Mouse (Mus musculus) ES-E14 (cell line): Measurements from ENCODE around the gene Fam155a. TPM values are rescaled to one million over a fixed set of nuclear protein-coding genes. Genes with fewer than 3 reads are reported as not detected.

Experiments used
- DNase-seq: peaks from one replicate; pipeline ENCODE4 v3.0.0-alpha.2; 2013; ENCODE audit warnings: low read depth, low spot score
- H3K27ac ChIP-seq: 2 replicates; pipeline ENCODE4 v1.5.1; 2012; ENCODE audit warnings: low read depth, mild to moderate bottlenecking, low read length, moderate library complexity, mixed read lengths; ENCODE audit not compliant: poor library complexity, insufficient read depth, severe bottlenecking
- H3K36me3 ChIP-seq: 2 replicates; pipeline ENCODE4 v1.6.1; 2012; ENCODE audit warnings: mild to moderate bottlenecking, low read length, moderate library complexity, mixed read lengths; ENCODE audit not compliant: control insufficient read depth, poor library complexity, insufficient read depth, severe bottlenecking
- H3K4me1 ChIP-seq, 2 experiments: fragments of 150-350 bp in 1 of 2; sonication (generic) in 1 of 2; 2 replicates each; pipeline ENCODE4 v1.6.1; 2012; ENCODE audit warnings: low read length in 2 of 2, mild to moderate bottlenecking in 1 of 2, mixed read lengths in 1 of 2; ENCODE audit not compliant: control insufficient read depth in 2 of 2, insufficient read depth in 2 of 2, poor library complexity in 1 of 2
- H3K4me3 ChIP-seq, 2 experiments: fragments of 150-350 bp in 1 of 2; sonication (generic) in 1 of 2; 2 replicates each; pipeline ENCODE4 v1.5.1; 2012; ENCODE audit warnings: low read length in 2 of 2, low read depth in 1 of 2, mild to moderate bottlenecking in 1 of 2, mixed read lengths in 1 of 2; ENCODE audit not compliant: insufficient read depth in 1 of 2, poor library complexity in 1 of 2, severe bottlenecking in 1 of 2
- H3K9ac ChIP-seq: 2 replicates; pipeline ENCODE4 v1.6.1; 2012; ENCODE audit warnings: low read depth, mild to moderate bottlenecking, low read length, mixed read lengths; ENCODE audit not compliant: poor library complexity, insufficient read depth, severe bottlenecking
- H3K9me3 ChIP-seq: fragments of 150-350 bp; sonication (generic); 2 replicates; pipeline ENCODE4 v1.6.1; 2012; ENCODE audit warnings: low read depth, mild to moderate bottlenecking, low read length; ENCODE audit not compliant: control insufficient read depth, insufficient read depth
- CHD2 ChIP-seq: IDR thresholded peaks from 2 replicates; pipeline ENCODE4 v1.6.1; 2014; ENCODE audit warnings: mild to moderate bottlenecking, low read depth, low read length, inconsistent platforms
- HCFC1 ChIP-seq: IDR thresholded peaks from 2 replicates; pipeline ENCODE4 v1.6.1; 2012; ENCODE audit warnings: low read length, inconsistent platforms, borderline replicate concordance; ENCODE audit not compliant: insufficient read depth
- MAFK ChIP-seq: IDR thresholded peaks from 2 replicates; pipeline ENCODE4 v1.6.1; 2014; ENCODE audit warnings: mild to moderate bottlenecking, low read depth, low read length, inconsistent platforms; ENCODE audit not compliant: insufficient read depth
- ZC3H11A ChIP-seq: IDR thresholded peaks from 2 replicates; pipeline ENCODE4 v1.6.1; 2012; ENCODE audit warnings: low read depth, mild to moderate bottlenecking, inconsistent platforms, low read length, borderline replicate concordance
- ZNF384 ChIP-seq: IDR thresholded peaks from 2 replicates; pipeline ENCODE4 v1.6.1; 2012; ENCODE audit warnings: low read depth, low read length, inconsistent platforms
- in situ Hi-C, 2 experiments: fragments of 600-800 bp; cut with MboI; formaldehyde crosslinking; loops; one replicate each; pipeline ENCODE4 v1.15.1; 2025; ENCODE audit warnings: low sequenced_read_pairs in 2 of 2, inconsistent platforms in 1 of 2; ENCODE audit not compliant: unreplicated experiment in 2 of 2
- total RNA-seq: library from RNA; depleted of rRNA; stranded (reverse); fragments of 300-350 nt; gene quantifications from 2 replicates; pipeline ENCODE4 v1.2.3, GENCODE M21; 2012

Fam155a gene
- total RNA-seq, 1 experiment: 0.04 TPM

DNA sequence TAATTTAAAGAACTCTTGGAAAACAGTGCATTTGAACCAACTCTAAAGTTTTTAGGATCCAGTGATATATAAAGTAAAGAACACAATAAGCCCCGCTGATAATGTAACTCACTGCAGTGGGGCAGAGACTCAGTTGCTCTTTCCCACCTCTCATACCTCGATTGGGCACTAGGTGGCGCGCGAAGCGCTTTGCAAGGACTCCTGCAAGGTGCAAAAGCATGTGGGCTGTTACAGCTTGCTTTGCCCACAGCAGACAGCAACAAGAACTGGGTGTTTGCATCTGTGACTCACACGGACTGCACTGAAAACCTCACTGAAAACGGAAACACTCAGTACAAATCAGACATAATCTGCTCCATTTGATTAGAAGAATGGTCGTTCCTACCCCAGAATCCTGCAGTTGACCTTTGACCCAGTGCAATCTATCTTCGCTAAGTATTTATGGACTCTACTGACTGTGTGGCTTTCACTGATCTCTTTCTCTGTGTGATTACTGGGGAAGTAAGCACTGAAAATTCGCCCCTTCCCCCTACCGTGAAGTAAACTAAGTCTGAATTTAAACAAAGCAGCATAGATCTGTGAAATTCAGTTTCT is 537.5 kb downstream of the Fam155a start:
- H3K4me3 ChIP-seq: no peak overlapping the region
- H3K9ac ChIP-seq: no peak overlapping the region
- no peak overlapping the region for H3K27ac ChIP-seq
- DNase-seq: peak; percentile 65
- no peaks in the 10 kb centered on the region for H3K4me1 ChIP-seq
- H3K9me3 ChIP-seq: no peaks in the 10 kb centered on the region
- TF ChIP-seq HCFC1: no peak
- peak; percentile 37; the same call in 1 of the 2 replicates for TF ChIP-seq ZC3H11A
- no peak for TF ChIP-seq CHD2
- no peak for TF ChIP-seq MAFK
- no peak for TF ChIP-seq ZNF384
- in situ Hi-C loops: loop anchor here (25.0 kb wide), 2 partner anchors 354 to 704 kb away; no protein-coding TSS in a partner anchor
- H3K36me3 ChIP-seq: no peaks in the 10 kb centered on the region

- H3K36me3 ChIP-seq: no peaks in the 10 kb centered on the region
- TF ChIP-seq ZNF384 (no peak), HCFC1 (no peak), ZC3H11A (peak; percentile 63; the same call in 1 of the 2 replicates), MAFK (no peak), CHD2 (no peak)
- H3K9ac ChIP-seq: no peak overlapping the region
- no peaks in the 10 kb centered on the region for H3K9me3 ChIP-seq
- no peak overlapping the region for H3K4me3 ChIP-seq
- no peaks in the 10 kb centered on the region for H3K4me1 ChIP-seq
- in situ Hi-C loops: loop anchor here (5.0 to 25.0 kb wide), 4 partner anchors 224 to 709 kb away; no protein-coding TSS in a partner anchor
- no peak overlapping the region for H3K27ac ChIP-seq
- peak; percentile 51 for DNase-seq
These were observed 543.0 kb downstream of the Fam155a start for GRCm38 (mm10) chr8:9227779-9228464.

GRCm38 (mm10) chr8:9226767-9227166 is 544.2 kb downstream of the Fam155a start:
- no peak overlapping the region for H3K9ac ChIP-seq
- H3K27ac ChIP-seq: no peak overlapping the region
- DNase-seq: no peak
- H3K4me1 ChIP-seq: no peaks in the 10 kb centered on the region
- no peak overlapping the region for H3K4me3 ChIP-seq
- no peaks in the 10 kb centered on the region for H3K9me3 ChIP-seq
- TF ChIP-seq HCFC1: no peak
- no peak for TF ChIP-seq ZC3H11A
- no peak for TF ChIP-seq CHD2
- TF ChIP-seq MAFK: no peak
- no peak for TF ChIP-seq ZNF384
- in situ Hi-C loops: loop anchor here (5.0 to 25.0 kb wide), 4 partner anchors 226 to 711 kb away; no protein-coding TSS in a partner anchor
- no peaks in the 10 kb centered on the region for H3K36me3 ChIP-seq

DNA sequence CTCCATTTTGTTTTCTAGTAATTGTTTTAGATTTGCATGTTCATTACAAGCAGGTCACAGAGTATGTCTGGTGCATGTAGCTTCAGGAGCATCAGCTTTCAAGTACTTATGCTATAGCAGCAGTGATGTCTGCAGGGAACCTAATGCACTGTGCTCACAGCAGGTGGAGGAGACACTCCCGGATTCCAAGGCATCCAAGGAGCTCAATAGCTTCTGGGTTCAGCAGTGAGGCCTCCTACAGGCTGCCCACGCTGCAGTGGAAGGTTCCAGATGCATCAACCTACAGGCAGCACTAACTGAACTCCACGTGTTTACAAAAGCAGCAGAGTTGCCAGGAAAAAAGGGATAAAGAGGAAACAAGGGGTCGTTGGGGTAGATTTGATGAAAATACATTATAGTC is 559.2 kb downstream of the Fam155a start:
- no peaks in the 10 kb centered on the region for H3K4me1 ChIP-seq
- TF ChIP-seq CHD2 (no peak), ZNF384 (no peak), ZC3H11A (no peak), MAFK (no peak), HCFC1 (no peak)
- in situ Hi-C loops: no loop called here

More for the DNA sequence above, 559.2 kb downstream of the Fam155a start:
- Histone ChIP-seq H3K9ac (no peak overlapping the region), H3K36me3 (no peaks in the 10 kb centered on the region), H3K9me3 (no peaks in the 10 kb centered on the region), H3K27ac (no peak overlapping the region), H3K4me3 (no peak overlapping the region)
- DNase-seq: no peak
